Mouse (Mus musculus): ENCODE data around the gene Lck.

The Lck gene

DNA sequence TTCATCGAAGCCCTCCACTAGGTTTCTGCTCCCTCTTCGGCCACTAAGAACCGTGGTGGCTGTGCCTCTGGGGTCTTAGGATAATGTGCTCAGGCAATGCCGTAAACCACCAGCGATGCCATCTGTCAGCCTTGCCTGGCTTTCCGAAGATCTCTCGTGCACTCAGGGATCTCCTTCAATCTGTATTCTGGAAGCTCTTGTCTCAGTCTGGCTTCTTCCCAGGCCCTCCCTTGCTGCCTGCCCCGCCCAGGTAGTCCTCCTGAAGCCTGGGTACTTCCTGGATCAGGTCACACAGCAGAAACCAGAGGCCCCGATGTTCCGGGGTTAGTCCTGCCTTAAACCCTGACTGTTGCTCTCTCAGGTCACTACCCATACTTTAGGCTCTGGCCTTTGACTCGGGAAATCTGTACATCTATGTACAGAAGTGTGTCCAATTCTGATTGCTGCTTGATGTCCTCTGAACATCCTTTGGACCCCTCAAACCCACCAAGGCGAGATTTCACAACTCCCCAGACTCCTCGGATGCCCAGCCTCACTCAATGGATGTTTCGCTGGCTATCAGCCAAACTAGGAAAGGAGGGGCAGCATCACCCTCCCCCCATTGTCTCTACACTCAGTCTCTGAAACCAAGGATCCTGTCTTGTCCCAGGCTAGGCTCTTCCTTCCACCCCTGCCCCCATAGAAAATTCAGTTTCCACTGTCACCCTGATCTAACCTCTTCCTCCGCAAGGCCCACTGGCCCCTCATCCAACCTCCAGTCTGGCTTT, 64.4 kb downstream of the Lck start:
- no peak for DNase-seq (ENCODE audit: low read depth, low spot score)

DNA sequence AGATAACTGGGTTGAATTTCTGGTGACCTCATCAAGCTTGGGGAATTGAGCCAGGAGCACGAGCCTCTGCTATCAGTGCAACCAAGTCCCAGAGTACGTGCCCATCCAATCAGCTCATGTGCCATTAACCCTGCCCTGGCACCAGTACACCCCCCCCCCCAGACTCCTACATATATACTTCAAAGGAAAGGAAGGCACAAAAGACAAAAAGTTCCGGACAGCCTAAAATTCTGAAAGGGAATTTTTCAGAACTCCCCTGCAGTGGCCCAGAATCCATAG, 65.3 kb downstream of the Lck start:
- no peak for DNase-seq (ENCODE audit: low read depth, low spot score)

DNA sequence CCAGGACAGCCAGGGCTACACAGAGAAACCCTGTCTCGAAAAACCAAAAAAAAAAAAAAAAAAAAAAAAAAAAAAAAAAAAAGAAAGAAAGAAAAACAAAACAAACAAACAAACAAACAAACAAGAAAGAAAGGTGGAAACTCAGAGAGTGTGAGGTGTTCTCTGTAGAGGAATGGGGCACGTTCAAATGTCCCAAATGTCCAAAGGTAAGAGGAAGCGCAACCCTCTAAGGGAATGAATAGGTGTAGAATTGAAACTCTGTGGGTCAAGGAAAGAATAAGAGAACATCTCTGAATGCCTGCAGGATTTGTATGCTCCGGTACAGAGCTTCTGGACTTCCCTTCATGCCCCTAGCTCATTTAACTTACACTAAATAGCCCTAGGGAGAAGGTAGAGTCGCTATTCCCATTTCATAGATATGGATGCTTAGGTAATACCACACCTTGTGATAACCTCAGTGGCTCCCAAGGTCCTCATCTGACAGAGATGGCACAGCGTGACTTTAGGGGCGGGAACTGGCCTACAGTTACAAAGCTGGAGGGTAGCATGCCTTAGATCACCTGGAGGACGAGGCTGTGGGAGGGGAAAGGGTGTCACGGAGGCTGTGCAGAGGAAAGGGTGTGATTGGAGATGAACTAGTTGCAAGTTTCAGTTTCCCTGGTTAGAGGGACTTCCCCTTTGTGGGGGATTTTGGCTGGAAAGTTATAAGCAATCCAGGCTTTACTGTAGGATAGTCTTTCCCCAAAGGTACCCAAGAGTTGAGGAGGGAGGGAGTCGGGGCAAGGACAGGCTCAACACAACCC, 65.8 kb downstream of the Lck start:
- DNase-seq (ENCODE audit: low read depth, low spot score), result no peak

DNA sequence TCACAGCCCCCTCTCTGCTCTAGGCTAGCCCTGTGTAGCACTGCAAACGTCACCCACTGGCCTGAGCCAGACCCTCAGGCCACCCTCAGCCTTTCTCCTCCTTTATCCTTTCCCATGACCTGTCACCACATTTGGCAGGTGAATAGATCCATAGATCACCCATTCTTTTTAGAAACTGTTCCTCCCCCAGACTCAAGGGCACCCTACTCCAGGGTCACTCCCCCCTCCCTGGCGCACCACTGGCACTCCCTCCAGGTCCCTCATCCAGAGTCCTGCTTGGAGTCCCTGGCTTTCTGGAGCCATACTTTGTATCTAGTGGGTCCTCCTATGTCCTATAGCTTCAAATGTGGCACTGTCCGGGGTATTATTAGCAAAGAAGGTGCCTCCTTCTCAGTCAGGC, 67.9 kb downstream of the Lck start:
- no peak for DNase-seq (ENCODE audit: low read depth, low spot score)

DNA sequence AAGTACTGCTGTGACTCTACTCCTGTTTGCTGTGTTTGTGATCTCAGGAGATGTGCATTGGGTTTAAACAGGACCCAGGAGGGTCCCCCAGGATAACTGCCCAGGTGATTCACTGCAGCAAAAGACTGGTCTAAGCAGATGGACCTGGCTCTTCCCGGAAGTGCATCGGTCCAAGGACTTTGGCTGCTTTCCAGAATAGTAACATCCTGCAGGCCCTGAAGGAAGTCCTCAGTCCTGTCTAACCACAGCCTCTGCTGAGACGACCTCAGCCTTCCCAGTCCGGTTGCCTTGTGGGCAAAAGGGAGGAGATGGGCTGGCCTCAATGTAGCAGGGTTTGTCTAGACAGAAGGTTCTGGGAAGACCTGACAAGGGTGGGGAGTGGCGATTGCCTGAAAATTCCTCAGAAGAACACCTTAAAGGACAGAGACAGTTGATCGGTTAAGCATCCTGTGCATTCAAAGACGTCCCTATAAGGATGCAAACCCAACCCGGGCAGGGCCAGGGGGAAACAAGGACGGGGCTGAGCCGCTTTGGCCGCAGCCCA, 70.5 kb downstream of the Lck start:
- peak; percentile 29 for DNase-seq (ENCODE audit: low read depth, low spot score)

DNA sequence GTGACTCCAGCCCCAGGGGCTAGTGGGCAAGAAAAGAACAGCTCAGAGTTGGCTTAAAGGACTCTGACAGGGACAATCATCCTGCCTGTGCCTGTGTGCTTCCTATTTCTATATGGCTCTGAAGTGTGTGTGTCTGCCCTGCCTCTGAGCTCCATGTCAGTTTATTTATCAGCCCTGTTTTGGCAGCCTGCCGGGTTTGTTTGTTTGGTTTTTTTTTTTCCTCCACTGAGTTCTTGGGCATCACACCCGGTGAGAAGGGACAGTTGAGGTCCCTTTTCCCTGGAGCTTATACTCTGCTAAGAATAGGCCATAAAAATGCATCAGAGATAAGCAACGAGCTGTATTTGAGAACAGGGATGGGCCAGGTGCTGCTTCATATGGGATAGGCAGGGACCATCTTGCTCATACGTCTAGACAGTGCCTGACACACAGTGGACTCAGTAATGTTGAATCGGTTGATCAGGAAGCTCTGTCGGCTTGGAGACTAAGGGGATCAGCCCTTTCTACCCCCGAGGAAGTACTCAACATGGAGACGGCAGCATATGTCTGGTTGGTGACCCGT, 71.0 kb downstream of the Lck start:
- no peak for DNase-seq (ENCODE audit: low read depth, low spot score)

DNA sequence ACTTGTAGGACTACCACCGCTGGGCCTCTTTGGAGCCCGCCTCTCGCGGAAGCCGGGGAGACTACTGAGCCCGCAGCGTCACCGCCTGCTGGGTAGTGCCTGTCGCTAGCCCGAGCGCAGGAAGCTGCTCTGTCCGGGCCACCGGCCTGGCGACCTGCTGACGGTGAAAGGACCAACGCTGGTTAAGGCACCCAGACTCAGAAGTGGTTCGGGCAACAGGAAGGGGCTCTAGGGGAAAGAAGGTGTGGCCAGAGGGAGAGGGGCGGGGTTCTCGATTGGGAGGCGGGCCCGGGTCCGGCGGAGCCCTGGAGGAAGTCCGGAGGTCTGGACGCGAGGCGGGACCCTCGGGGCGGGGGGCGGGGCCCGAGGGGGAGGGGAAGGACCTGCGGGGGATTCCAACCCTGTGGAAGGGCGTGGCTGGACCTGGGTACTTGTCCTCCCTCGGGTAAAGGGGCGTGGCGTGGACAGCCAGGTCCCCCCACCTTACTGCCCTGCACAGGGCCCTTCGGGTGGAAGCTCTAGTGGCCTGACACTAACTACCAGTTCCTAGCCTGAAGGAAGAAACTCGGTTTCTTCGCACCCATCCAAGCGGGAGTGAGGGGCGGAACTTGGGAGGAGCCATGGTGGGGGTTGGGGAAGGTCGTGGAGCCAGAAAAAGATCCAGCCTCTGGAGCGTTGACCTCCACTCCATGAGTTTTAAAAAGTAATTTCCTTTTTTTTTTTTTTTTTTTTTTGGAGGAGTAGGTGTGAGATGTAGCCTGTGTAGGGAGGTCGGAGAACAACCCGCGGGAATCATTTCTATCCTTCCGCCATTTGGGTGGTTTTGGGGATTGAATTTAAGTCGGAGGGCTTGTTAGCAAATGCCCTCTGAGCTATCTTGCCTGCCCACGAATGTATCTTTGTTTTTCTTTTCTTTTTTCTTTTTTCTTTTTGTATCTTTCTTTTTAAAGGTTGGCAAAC, 72.6 kb downstream of the Lck start:
- DNase-seq (ENCODE audit: low read depth, low spot score), result no peak

DNA sequence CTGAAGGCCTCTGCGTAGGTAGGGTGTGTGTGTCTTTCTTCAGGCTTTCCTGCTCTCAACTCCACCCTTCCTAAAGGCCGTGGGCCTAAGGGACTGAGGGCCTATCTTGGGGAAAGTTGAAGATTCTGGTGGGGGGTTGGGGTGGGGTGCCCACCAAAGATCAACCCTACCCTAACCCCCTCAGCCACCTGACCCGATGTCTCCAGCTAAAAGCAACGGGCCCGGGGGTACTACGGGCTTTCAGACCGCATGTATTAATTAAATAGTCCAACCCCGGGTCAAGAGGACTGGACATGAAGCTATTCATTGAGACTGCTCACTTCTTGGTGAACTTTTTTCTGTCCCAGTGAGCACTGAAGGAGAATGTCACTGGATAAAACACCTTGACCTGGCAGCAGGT, 73.4 kb downstream of the Lck start:
- DNase-seq (ENCODE audit: low read depth, low spot score), result no peak

DNA sequence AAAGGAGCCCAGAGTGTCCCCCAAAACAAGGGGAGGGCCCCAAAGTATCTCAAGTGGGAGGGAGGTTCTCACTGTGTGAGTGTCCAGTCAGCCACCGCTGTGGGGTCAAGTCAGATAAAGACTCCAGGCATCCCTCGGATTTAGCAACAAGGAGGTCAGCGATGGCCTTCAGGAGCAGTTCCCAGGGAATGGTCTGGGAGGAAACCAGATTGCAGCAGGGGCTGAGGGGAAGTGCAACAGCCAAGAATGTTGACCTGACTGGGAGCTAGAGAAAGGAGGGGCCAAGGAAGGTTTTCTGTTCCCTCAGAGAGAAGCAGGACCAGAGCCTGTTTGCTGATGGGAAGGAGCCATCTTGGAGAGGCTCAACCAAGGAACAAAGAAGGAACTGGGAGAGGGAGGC, 74.5 kb downstream of the Lck start:
- no peak for DNase-seq (ENCODE audit: low read depth, low spot score)
